Mouse (Mus musculus): ENCODE results near the gene Hmga1. TPM values are rescaled to one million over a fixed set of nuclear protein-coding genes. Genes with fewer than 3 reads are reported as not detected.

Gene Hmga1
- total RNA-seq, 2 experiments from 2014 or later, result 182 to 334 TPM

DNA sequence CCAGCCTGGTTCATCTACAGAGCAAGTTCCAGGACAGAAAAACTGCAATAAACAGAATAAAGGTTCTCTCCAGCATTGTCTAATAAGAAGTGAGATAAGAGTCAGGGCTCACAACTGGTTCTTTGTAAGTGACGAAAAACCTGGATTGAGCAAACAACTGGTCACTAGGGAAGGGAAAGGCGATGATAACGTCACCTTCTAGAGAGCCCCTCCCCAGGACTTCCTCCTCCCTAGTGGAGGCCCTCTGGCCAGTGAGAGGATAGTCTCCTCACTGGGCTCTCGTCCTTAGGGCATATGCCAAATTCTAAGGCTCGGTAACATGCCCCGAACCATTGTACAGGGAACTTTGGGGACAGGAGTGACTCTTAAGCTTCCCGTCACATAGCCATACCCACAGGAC, 19.8 kb downstream of the Hmga1 start:
- ATAC-seq (replicated peaks; ENCODE audit: low FRiP score, low TSS enrichment, poor library complexity, severe bottlenecking), result no peak

DNA sequence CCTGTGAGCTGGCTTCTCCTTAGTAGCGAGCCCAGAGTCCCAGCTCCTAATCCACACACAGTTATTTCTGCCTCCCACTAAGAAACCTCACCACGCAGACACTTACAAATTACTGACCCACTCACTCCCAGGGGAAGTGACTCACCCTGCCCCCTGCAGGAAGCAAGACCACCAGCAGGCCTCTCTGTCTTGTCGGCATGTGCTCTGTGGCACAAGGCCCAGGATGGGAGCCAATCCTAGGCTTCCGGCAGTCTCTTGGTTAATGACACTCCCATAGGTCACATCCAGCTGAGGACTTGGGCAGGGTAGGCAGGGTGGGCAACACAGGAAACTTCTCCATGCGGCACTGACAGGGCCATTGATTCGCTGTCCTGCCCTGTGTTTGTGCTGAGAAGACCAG, 21.2 kb downstream of the Hmga1 start:
- no peak for ATAC-seq (replicated peaks; ENCODE audit: low FRiP score, low TSS enrichment, poor library complexity, severe bottlenecking)

DNA sequence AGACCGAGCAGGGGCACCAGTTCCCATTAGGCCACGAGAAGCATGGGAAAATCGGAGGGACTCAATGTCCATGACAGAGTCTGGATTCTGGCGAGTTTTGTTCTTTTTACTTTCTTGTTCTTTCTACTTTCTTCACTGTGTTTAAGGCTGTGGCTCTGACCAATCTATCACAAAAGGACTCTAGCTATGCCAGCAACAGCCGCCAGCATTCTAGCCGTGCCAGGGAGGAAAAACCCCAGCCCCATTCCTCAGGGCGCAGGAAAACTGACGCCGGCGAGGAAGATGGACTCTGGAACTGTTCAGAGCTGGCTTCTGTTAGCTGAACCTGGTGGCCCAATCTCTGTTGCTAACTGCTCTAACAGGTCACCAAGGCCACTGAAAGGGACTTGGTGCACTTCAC, 22.2 kb downstream of the Hmga1 start:
- ATAC-seq (replicated peaks; ENCODE audit: low FRiP score, low TSS enrichment, poor library complexity, severe bottlenecking), result no peak

DNA sequence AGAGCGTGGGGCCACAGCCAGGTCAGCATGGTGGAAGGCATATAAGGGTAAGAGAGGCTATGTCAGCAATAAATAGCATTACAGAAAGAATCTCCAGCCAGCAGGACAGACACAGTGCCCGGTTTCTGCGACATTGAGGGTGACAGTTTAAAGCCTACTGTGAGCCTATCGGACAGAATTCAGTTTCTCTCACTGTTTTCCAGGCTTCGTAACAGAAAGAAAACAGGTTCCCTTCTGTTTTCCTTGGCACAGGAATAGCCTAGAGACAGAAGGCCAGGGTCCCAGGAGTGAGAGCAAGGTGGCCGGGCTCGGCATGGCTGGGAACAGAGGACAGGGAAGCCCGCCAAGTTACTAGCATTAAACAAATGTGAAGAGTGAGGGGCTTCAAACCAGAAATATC, 23.5 kb downstream of the Hmga1 start:
- ATAC-seq (replicated peaks; ENCODE audit: low FRiP score, low TSS enrichment, poor library complexity, severe bottlenecking), result no peak

DNA sequence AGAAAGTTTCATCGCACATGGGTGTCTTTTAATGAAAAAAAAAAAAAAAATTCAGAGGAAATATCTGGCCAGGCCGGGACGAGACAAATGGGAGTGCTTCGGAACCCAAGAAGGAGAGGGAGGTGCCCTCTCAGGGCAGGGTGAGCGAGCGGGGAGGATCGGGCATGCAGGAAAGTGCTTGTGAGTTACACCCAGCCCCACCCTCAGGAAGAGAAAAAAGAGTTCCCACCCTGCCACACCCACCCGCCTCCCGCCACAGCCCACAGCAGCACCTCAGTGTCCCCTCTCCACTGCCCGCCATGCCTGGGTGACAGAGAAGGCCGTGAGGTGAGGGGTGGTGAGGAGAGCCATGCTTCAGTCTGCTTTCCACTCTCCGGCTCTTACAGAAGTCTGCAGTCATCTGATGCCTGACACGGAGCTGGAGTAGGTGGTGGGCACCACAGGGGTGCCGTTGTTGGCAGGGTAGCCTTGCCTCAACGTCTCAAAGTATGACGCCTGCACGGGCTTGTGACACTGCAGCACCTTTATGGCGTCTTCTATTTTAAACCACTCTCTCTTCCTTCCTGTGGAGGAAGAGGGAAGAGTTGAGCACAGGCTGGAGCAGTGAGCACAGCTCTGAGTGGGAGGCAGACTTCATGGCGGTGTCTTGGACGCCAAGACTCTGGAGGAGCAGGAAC, 24.2 kb downstream of the Hmga1 start:
- no peak for ATAC-seq (replicated peaks; ENCODE audit: low FRiP score, low TSS enrichment, poor library complexity, severe bottlenecking)

DNA sequence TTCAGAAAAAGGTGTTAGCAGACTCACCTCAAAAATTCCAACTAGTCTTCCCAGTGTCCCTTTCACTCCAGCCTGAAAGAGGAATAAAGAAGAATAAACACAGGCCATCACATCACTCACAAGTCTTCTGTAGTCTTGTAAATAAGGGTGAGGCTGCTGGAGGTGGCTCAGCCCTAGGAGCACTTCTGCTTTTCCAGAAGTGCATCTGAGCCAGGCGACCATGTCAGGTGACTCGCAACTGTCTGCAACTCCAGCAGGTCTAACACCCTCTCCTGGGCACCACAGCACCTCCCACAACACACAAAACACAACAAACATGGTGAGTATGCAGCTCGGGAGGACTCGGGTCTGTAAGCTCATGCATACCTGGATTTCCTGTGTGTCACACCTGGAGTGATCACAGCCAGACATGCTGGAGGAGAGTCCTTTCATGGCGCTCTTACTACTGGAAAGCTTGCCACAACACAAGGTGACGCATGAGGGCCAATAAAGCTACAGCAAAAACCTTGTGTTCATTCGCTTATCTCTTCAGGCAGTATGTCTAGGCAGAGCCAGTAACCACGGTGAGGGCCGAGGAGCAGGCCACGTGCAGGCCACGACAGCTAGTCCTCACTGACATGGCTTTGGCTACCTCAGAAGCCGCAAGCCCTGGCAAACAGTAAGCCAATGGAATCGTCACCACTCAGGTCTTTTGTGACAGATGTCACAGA, 27.0 kb downstream of the Hmga1 start:
- ATAC-seq (replicated peaks; ENCODE audit: low FRiP score, low TSS enrichment, poor library complexity, severe bottlenecking), result peak; percentile 88

DNA sequence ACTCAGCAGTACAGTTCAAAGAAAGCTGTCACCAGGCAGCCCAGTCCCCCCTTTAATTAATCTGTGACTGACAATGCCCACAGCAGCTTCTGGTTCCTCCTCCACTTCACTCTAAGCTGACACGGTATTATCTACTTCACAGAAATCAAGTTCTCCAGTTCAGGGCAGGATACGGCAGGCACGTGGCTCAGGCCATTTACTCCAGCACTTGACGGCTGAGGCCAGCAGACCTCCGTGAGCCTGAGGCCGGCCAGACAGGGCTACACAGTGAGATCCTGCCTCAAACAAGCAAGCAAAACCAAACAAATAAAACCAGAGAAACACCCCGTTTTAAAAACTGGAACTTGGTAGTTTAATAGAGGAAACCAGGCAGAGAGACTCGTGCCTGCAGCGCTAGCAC, 30.4 kb downstream of the Hmga1 start:
- no peak for ATAC-seq (replicated peaks; ENCODE audit: low FRiP score, low TSS enrichment, poor library complexity, severe bottlenecking)

DNA sequence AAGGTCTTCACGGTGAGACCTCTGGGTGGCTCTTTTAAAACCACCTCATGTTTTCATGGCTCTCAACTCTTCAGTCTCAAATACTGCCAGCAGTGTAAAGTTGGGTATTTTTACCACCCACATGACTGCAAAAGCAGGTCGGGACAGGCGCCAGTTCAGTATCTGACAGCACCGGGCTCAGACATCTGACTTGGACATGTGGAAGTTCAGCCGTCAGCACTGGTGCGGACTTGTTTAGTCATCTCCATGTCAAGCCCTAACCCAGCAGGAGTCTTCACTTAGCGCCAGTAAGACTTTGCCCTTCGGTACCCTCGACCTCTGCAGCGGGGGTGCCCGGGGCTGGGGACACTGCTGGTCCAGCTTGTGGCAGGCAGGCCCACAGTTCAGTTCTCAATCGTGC, 31.0 kb downstream of the Hmga1 start:
- peak; percentile 13; the same call in 1 of the 2 replicates for ATAC-seq (replicated peaks; ENCODE audit: low FRiP score, low TSS enrichment, poor library complexity, severe bottlenecking)

DNA sequence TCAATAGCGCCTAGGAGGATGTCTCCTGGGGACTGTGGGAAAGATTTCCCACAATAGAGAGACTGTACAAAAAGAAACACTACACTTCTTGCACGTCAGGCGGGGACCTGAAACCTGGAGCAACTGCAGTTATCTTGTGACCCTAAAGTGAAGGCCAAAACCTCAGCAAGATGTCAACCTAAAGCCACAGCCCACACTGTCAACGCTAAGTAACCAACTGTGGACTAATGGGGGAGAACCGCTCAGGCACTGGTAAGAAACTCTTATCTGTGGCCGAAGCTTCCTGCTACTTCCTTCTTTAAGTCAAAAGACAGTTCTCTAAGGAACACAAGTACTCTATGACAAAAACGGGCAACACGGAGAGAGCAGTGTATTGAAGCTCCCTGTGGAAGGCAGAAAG, 31.9 kb downstream of the Hmga1 start:
- peak; percentile 35; the same call in 1 of the 2 replicates for ATAC-seq (replicated peaks; ENCODE audit: low FRiP score, low TSS enrichment, poor library complexity, severe bottlenecking)

DNA sequence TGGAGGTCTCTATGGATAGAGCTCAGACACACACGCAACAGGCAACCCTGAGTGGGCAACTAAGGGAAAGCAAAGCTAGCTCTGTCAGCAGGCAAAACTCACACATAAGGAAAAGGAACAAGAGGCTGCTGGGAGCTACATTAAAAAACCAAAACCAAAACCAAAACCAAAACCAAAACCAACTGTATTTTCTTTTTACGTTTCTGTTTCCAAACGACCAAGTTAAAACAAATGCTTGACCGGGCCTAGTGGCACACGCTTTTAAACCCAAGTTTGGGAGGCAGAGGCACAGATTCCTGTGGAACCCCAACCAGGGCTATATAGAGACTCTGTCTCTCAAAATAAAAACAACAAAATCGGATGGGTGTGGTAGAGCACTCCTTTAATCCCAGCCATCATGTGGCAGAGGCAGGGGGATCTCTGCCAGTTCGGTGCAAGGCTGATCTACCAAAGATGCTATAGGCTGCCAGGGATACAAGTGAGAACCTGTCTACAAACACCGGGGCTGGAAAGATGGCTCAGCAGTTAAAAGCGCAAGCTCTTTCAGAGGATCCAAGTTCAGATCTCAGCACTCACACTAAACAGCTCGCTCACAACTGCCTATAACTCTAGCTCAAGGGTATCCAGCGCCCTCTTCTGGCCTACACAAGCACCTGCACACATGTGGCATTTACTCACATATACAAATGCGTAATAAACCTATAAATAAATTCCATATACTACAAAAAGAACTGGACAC, 35.7 kb downstream of the Hmga1 start:
- no peak for ATAC-seq (replicated peaks; ENCODE audit: low FRiP score, low TSS enrichment, poor library complexity, severe bottlenecking)

DNA sequence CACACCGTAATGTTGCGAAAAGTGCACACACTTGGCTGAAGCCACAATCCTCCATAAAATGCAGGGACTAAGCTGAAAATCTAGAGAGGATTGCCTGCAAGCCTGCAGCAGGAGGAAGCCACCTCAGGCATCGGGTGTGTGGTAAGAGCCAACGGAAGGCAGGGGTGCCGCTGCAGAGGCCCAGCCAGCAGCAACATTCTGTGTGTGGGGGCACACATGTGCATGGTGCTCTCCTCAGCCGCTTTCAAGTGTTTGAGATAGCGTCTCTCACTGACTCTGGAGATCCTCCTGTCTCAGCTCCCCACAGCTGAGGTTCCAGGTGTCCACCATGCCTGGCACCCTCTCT, 36.2 kb downstream of the Hmga1 start:
- no peak for ATAC-seq (replicated peaks; ENCODE audit: low FRiP score, low TSS enrichment, poor library complexity, severe bottlenecking)

DNA sequence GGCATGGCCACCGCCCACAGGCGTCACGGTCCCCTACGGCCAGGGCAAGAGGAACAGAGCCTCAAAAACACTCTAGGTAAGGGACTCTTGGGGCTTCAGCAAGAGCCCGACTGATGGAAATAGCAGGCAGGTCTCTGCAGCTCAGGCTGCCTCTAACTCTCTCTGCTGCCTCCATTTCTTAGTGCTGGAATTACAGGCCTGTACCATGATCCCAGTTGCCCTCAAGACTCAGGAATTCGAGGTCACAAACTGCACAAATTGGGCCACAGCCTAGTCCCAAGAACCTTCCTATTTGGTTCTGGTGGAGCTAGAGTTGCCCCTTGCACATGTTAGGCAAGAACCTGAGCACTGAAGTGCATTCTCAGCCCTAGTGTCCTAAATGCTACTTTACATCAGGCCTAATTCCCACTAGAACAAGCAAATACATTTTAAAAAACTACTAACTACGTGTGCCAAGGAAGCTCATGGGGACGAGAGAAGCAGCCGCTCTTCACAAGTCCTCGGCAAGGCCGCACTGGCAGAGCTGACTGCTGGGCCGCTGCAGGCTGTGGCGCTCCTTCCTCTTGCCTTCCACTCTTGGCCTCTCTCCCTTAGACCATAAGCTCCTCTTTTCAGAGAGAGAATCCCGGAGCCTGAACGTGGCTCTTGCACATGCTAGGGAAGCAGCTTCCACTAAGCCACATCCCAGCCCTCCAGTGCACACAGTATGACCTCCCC, 39.5 kb downstream of the Hmga1 start:
- no peak for ATAC-seq (replicated peaks; ENCODE audit: low FRiP score, low TSS enrichment, poor library complexity, severe bottlenecking)

DNA sequence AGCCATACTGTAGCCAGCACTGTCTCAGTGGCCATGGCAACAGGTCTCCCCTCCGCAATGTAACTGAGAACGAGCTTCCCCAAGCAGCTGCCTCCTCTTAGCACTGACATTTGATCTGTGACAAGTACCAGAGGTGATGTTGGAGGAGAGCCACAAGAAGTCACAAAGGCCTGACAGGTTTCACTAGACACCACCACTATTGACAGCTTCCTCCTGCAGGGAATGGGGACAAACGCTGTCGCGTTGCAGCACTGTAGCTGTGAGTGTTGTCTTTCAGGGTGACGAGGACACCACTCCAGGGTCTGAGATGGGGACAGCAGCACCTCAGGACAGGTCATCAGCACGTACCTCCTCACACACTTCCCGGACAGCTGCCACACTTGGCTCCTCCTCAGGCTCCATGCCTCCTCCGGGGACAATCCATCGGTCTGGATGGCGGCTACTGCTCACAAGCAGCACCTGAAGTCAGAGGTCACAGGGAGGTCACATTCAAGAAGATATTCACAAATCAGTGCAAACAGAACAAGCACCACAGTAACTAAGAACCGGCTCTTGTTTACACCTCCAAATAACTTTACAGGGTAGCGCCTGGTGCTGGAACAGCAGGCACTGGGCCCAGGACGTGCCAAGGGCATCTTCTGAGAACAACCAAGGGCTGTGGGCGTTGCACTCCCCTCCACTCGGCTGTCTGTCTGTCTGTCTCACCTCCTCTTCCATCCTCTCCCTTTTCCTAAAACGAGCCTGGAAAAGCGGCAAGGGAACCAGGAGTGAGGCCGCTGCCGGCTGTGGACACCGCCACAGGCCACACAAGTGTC, 40.3 kb downstream of the Hmga1 start:
- ATAC-seq (replicated peaks; ENCODE audit: low FRiP score, low TSS enrichment, poor library complexity, severe bottlenecking), result no peak

DNA sequence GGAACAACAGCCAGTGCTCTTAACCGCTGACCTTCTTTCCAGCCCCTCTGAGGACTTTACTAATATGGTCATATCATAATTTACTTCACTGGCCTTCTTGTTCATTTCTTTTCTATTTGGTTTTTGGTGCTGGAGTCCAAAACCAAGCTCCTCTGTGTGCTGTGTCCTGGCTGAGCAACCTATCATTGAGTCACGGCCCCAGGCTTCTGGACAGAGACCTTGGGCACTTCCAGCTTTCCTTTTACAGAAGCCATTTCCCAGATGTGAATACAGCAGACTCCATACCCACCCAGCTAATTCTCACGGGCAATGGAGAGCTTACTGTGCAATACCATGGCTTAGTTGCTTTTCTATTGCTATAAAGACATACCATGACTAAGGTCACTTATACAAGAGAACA, 44.0 kb downstream of the Hmga1 start:
- ATAC-seq (replicated peaks; ENCODE audit: low FRiP score, low TSS enrichment, poor library complexity, severe bottlenecking), result no peak

DNA sequence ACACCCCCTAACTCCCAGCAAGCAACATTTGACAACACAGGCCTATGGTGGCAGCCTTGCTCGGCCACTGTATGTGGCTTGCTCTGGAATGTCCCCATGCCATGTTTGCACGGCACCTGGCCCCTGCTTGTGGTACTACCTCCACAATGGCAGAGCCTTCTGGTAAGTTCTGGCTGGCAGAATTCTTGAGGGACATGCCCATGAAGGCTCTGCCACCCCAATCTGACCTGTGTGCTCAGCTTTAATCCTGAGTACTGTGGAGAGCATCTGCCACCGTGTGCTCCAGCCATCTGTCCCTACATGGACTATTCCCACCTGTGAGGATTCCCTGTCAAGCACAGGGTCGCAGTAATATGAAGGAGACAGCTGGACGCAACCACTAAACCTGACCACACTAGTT, 44.6 kb downstream of the Hmga1 start:
- ATAC-seq (replicated peaks; ENCODE audit: low FRiP score, low TSS enrichment, poor library complexity, severe bottlenecking), result no peak

DNA sequence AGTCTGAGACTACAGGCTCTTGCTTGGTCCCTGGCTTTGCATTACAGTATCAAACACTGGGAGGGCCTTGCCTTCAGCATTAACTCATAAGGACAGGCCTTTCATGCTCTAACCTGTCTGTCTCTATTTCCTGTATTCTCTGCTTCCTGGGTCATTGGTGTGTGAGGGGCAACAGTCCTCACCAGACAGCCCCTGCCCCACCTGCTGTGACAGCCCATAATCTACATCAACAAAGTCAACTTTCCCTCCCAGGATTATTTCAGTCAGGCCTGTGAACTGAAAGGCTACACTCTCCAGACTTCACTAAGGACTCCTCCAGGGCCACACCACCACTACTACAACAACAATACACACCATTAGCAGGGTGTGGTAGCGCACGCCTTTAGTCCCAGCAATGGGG, 46.7 kb downstream of the Hmga1 start:
- 0 out of 2 replicates have a peak, but pooled peaks have one; percentile 2 for ATAC-seq (replicated peaks; ENCODE audit: low FRiP score, low TSS enrichment, poor library complexity, severe bottlenecking)

DNA sequence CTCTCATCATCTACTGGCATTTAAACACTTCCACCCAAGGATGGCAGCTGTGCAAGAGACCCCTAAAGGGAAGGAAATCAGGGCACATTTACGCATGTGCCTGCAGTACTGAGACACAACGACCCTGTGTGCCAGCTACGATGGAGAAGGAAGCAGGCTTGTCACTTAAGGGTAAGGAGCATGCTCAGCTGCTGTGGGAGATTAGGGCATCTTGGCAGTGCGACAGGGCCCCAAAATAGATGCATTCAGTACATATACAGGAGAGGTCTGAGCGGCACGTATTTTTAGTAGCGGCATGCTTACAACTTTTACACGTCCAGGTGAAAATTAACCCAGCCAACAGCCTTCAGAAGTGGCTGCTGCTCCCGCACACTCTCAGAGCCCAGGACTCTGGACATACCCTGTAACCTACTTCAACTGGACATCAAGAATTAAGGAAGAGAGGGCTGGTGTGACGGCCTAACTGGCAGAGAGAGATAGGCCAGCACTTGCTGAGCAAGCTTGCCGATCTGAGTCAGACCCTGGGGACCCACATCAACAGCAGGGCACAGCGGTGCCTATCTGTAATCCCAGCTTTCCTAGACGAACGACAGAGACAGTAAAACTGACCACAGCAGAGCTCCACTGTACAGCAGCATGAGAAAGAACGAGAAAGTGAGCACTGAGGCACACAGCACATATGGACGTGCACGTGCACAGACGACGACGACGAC, 47.4 kb downstream of the Hmga1 start:
- ATAC-seq (replicated peaks; ENCODE audit: low FRiP score, low TSS enrichment, poor library complexity, severe bottlenecking), result peak; percentile 82

DNA sequence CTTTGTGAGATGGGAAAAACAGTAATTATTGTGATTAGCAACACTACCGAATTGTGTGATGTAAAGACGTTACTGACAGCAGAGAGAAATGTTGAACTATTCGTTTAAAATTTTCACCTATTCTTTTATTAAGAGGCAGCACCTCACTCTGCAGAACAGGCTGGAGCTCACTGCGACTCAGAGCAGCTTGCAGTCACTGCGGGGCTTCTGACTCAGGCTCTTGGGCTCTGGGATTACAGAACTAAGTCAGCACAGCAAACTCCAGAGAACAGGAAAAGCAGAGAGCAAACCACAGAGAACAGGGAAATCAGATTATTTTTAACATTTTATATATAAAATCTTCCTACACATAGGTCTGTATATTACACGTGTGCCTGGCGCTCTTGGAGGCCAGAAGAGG, 53.3 kb downstream of the Hmga1 start:
- no peak for ATAC-seq (replicated peaks; ENCODE audit: low FRiP score, low TSS enrichment, poor library complexity, severe bottlenecking)
